Mouse (Mus musculus) heart, adult 18-20 months (tissue): ENCODE data around the gene Gpr150. TPM values are rescaled to one million over a fixed set of nuclear protein-coding genes. Genes with fewer than 3 reads are reported as not detected.

Source experiments
- DNase-seq, 2 experiments: peaks; one replicate each; pipeline ENCODE4 v3.0.0; 2021 to 2022; ENCODE audit warnings: mixed read lengths in 1 of 2
- long read RNA-seq, 2 experiments: library from polyadenylated mRNA; stranded (forward); transcript quantifications; one replicate each; pipeline ENCODE4 v2.0.0; 2021
- total RNA-seq, 2 experiments: library from RNA; stranded (reverse); gene quantifications; 2 replicates each; pipeline ENCODE4 v1.2.3; 2021

The Gpr150 gene
- total RNA-seq, result not detected
- long read RNA-seq, experiment 1, result 0 reads
- long read RNA-seq, experiment 2, result 0 reads

GRCm38 (mm10) chr13:76056896-76057266 is at the start of gene Gpr150:
Gene Gpr150, minus strand, starts transcription at chr13:76056996.
- DNase-seq, result no peak

GRCm38 (mm10) chr13:76101989-76102388 is 45.2 kb upstream of the Gpr150 start:
- DNase-seq, result no peak

GRCm38 (mm10) chr13:76098493-76099303 is 41.9 kb upstream of the Gpr150 start, which contains the start of the genes Arsk and Ttc37:
Gene Arsk, minus strand, starts transcription at chr13:76098660.
Gene Ttc37, plus strand, starts transcription at chr13:76098734.
- DNase-seq, result peak; percentile 94 to 97

- no peak for DNase-seq
Observed at GRCm38 (mm10) chr13:76098116-76098492, 41.3 kb upstream of the Gpr150 start.

- no peak for DNase-seq
Observed at GRCm38 (mm10) chr13:76074323-76074722, 17.5 kb upstream of the Gpr150 start.

- no peak for DNase-seq
Observed at GRCm38 (mm10) chr13:76064363-76064945, 7.7 kb upstream of the Gpr150 start.

- DNase-seq, result no peak
Observed at GRCm38 (mm10) chr13:76063548-76063947, 6.8 kb upstream of the Gpr150 start.

- DNase-seq, result no peak
Observed at GRCm38 (mm10) chr13:76062569-76062968, 5.8 kb upstream of the Gpr150 start.

GRCm38 (mm10) chr13:76062126-76062525 is 5.3 kb upstream of the Gpr150 start:
- DNase-seq, result no peak

- no peak for DNase-seq
Observed at GRCm38 (mm10) chr13:76059591-76059990, 2.8 kb upstream of the Gpr150 start.

GRCm38 (mm10) chr13:76057267-76058069 is 672 bp upstream of the Gpr150 start:
- DNase-seq, result no peak

- DNase-seq, result peak; percentile 62 to 65
Observed at GRCm38 (mm10) chr13:76056261-76056724, 503 bp downstream of the Gpr150 start.

- DNase-seq, result peak; percentile 39 to 47
Observed at GRCm38 (mm10) chr13:76055391-76056232, 1.2 kb downstream of the Gpr150 start.

- no peak for DNase-seq
Observed at GRCm38 (mm10) chr13:76044971-76045370, 11.8 kb downstream of the Gpr150 start.

- no peak for DNase-seq
Observed at GRCm38 (mm10) chr13:76042455-76042854, 14.3 kb downstream of the Gpr150 start.

- peak; percentile 36 to 68 for DNase-seq
Observed at GRCm38 (mm10) chr13:76024588-76024987, 32.2 kb downstream of the Gpr150 start.

GRCm38 (mm10) chr13:76021782-76022181 is 35.0 kb downstream of the Gpr150 start:
- DNase-seq, result peak in 1 of 2 experiments; percentile 8

- DNase-seq, result peak in 1 of 2 experiments; percentile 27
Observed at GRCm38 (mm10) chr13:76018844-76019400, 37.9 kb downstream of the Gpr150 start.

- peak; percentile 98 to 99 for DNase-seq
Observed at GRCm38 (mm10) chr13:76017974-76018843, 38.6 kb downstream of the Gpr150 start, which contains the start of gene Rfesd. Gene Rfesd, minus strand, starts transcription at chr13:76018719.

- peak in 1 of 2 experiments; percentile 16 for DNase-seq
Observed at GRCm38 (mm10) chr13:76017465-76017864, 39.3 kb downstream of the Gpr150 start.
